Mouse (Mus musculus): ENCODE data around the gene Tbx1. TPM values are rescaled to one million over a fixed set of nuclear protein-coding genes. Genes with fewer than 3 reads are reported as not detected.
A peak's percentile ranks its signal among the peaks of the same experiment; 100 is the strongest.

Tbx1 gene
- polyA plus RNA-seq, 1 experiment from 2014 or later, result 3.8 TPM

DNA sequence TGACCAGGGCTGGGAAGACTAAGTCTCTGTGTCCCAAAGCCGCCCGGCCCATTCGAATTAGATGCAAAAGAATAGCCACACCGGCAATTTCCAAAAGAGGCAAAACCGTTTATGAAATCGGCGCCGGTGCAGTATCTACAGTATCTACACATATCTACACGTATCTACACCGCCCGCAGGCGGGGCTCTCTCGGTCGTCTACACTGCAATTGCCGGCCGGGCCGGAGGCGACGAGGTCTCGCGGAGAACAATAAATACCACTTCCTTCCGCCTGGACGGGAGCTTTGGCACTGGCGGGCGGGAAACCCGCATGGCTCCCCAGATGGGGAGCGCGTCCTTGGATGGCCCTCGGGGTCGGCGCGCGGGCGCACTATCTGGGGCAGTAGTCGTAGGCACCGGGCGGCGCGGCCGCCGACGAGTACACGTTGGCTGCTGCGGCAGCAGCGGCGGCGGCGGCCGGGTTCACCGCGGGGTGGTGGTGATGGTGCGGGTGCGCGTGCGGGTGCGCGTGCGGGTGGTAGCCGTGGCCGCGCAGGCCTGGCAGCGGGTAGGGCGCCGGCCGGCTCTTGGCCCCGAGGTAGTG lies 8.8 kb downstream of the Tbx1 start:
- Histone ChIP-seq H3K9me3 (ENCODE audit: control insufficient read depth, low read length) (no peaks in the 10 kb centered on the region), H3K36me3 (ENCODE audit: control insufficient read depth, insufficient read depth, low read length) (no peaks in the 10 kb centered on the region), H3K4me3 (ENCODE audit: low read depth, low read length) (peak overlapping the region; percentile 28), H3K27ac (ENCODE audit: low read depth, low read length) (no peak overlapping the region), H3K27me3 (ENCODE audit: control insufficient read depth, insufficient read depth, low read length) (peaks cover 78% of the 10 kb centered on the region), H3K4me1 (ENCODE audit: control insufficient read depth, insufficient read depth, low read length) (peaks cover 15% of the 10 kb centered on the region), H3K4me2 (ENCODE audit: low read depth) (peak overlapping the region; percentile 34), H3K9ac (ENCODE audit: low read length) (peak overlapping the region; percentile 23; the same call in 1 of the 2 replicates)
- ATAC-seq (ENCODE audit: insufficient read depth, low FRiP score, low TSS enrichment), result no peak
- peak; percentile 49 for DNase-seq (ENCODE audit: low spot score)
- whole genome bisulfite sequencing, result under 1% methylated on average over 57 of the region's 66 CpGs

DNA sequence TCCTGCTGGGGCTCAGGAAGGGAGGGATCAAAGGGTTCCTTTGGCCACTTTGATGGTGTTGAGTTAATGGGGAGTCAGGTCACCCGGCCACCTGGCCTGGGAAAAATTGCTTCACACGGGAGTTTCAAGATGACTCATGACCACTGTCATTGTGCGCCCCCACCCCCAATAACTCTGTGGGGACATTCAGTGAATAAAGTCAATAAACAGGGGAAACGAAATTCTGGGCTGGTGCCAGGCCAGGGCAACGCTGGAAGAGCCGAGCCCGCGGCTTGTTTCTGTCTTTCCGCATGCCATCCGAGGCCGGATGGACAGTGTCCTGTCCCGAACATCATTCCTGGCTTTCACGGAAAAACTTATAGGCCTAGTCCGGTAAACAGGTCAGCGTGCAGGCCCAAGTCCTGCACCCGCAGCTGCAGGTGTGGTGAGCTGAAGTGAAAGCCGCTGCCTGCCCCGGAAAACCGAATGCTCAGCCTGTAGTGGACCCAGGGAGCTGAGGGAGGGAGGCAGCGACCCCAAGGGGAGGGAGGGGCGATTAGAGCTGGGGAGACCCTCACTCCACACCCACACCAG lies 9.3 kb downstream of the Tbx1 start:
- no peak for ATAC-seq (ENCODE audit: insufficient read depth, low FRiP score, low TSS enrichment)
- H3K27ac ChIP-seq (ENCODE audit: low read depth, low read length), result no peak overlapping the region
- H3K4me3 ChIP-seq (ENCODE audit: low read depth, low read length), result peak overlapping the region; percentile 28
- peaks cover 72% of the 10 kb centered on the region for H3K27me3 ChIP-seq (ENCODE audit: control insufficient read depth, insufficient read depth, low read length)
- H3K36me3 ChIP-seq (ENCODE audit: control insufficient read depth, insufficient read depth, low read length), result no peaks in the 10 kb centered on the region
- peaks cover 9% of the 10 kb centered on the region for H3K4me1 ChIP-seq (ENCODE audit: control insufficient read depth, insufficient read depth, low read length)
- no peak for DNase-seq (ENCODE audit: low spot score)
- H3K9me3 ChIP-seq (ENCODE audit: control insufficient read depth, low read length), result no peaks in the 10 kb centered on the region
- H3K4me2 ChIP-seq (ENCODE audit: low read depth), result no peak overlapping the region; the same call in 1 of the 2 replicates
- WGBS, result 2% methylated on average over 21 of the region's 21 CpGs
- no peak overlapping the region for H3K9ac ChIP-seq (ENCODE audit: low read length)

DNA sequence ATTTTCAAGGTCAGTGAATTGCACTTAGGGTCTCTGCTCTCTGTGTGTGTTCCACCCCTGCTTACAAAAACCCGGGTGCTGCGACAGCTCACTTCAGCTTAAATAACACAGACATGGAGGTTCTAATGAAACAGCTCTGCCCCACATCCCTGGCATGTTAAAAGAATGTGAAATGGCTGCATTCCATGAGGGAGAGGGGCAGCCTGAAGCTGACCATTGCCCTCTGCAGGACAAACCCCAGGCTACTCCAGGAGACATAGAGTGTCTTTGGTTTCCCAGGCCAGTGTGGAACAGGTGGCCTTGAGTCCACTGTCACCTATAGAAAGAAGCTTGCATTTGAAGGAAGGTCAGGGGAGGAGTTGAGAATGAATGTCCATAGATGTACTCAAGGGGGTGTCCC lies 10.1 kb downstream of the Tbx1 start:
- WGBS, result 11% methylated on average over 2 of the region's 2 CpGs

DNA sequence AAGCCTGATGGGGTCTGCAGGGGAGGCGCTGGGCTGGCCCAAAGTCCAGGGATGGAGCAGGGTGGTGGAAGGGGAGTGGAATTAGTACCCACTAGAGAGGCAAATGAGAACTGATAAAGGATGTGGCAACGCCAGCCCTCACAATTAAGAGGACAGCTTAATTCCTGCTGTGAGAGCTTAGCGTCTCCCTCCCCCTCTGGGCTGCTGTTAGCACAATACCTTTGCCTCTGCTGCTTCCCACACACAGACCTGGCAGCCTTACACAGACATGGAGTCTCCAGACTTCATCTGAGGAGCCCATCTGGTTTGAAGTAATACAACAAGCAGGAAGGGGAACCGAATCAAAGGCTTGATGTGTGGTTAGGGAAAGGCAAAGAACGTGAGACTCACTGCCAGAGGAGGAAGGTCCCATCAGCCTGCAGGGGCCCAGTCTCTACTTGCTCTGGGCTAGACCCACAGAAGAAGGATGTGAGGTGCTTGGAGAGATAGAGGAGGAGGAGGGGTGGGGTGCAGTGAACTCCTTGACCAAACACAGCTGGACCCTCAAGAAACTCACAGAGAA lies 12.8 kb downstream of the Tbx1 start:
- no peak overlapping the region for H3K9ac ChIP-seq (ENCODE audit: low read length)
- 18% methylated on average over 5 of the region's 5 CpGs for WGBS

More for the DNA sequence above, 10.1 kb downstream of the Tbx1 start:
- no peak overlapping the region for H3K27ac ChIP-seq (ENCODE audit: low read depth, low read length)
- no peaks in the 10 kb centered on the region for H3K9me3 ChIP-seq (ENCODE audit: control insufficient read depth, low read length)
- H3K4me1 ChIP-seq (ENCODE audit: control insufficient read depth, insufficient read depth, low read length), result peaks cover 8% of the 10 kb centered on the region
- no peaks in the 10 kb centered on the region for H3K36me3 ChIP-seq (ENCODE audit: control insufficient read depth, insufficient read depth, low read length)
- DNase-seq (ENCODE audit: low spot score), result no peak
- H3K27me3 ChIP-seq (ENCODE audit: control insufficient read depth, insufficient read depth, low read length), result peaks cover 65% of the 10 kb centered on the region
- ATAC-seq (ENCODE audit: insufficient read depth, low FRiP score, low TSS enrichment), result no peak
- H3K4me2 ChIP-seq (ENCODE audit: low read depth), result no peak overlapping the region
- no peak overlapping the region for H3K4me3 ChIP-seq (ENCODE audit: low read depth, low read length)
- no peak overlapping the region for H3K9ac ChIP-seq (ENCODE audit: low read length)

DNA sequence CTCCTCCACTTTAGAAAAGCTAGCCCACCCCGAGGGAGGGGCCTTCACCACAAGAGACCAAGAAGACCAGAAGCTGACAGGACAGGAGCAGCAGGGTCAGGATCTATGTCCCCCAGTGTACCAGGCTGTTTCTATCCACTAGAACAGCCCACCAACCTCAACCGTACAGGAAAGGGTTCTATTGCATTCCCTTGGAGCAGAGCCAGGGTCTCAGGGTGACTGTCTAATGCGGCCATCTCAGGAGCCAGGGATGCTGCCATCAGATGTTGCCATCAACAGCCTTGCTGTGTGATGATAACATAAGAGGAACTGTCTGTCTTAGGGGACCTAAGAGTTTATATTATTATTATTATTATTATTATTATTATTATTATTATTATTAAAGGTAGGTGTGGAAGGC lies 13.4 kb downstream of the Tbx1 start:
- H3K9me3 ChIP-seq (ENCODE audit: control insufficient read depth, low read length), result no peaks in the 10 kb centered on the region
- H3K4me3 ChIP-seq (ENCODE audit: low read depth, low read length), result no peak overlapping the region
- no peak overlapping the region for H3K27ac ChIP-seq (ENCODE audit: low read depth, low read length)
- DNase-seq (ENCODE audit: low spot score), result no peak
- H3K36me3 ChIP-seq (ENCODE audit: control insufficient read depth, insufficient read depth, low read length), result no peaks in the 10 kb centered on the region
- 60% methylated on average over 3 of the region's 3 CpGs for WGBS
- H3K9ac ChIP-seq (ENCODE audit: low read length), result no peak overlapping the region
- H3K4me2 ChIP-seq (ENCODE audit: low read depth), result no peak overlapping the region
- no peak for ATAC-seq (ENCODE audit: insufficient read depth, low FRiP score, low TSS enrichment)
- peaks cover 32% of the 10 kb centered on the region for H3K27me3 ChIP-seq (ENCODE audit: control insufficient read depth, insufficient read depth, low read length)
- peaks cover 8% of the 10 kb centered on the region for H3K4me1 ChIP-seq (ENCODE audit: control insufficient read depth, insufficient read depth, low read length)

More for the DNA sequence above, 12.8 kb downstream of the Tbx1 start:
- Histone ChIP-seq H3K4me3 (ENCODE audit: low read depth, low read length) (no peak overlapping the region), H3K27me3 (ENCODE audit: control insufficient read depth, insufficient read depth, low read length) (peaks cover 38% of the 10 kb centered on the region), H3K27ac (ENCODE audit: low read depth, low read length) (no peak overlapping the region), H3K4me2 (ENCODE audit: low read depth) (no peak overlapping the region), H3K9me3 (ENCODE audit: control insufficient read depth, low read length) (no peaks in the 10 kb centered on the region), H3K36me3 (ENCODE audit: control insufficient read depth, insufficient read depth, low read length) (no peaks in the 10 kb centered on the region), H3K4me1 (ENCODE audit: control insufficient read depth, insufficient read depth, low read length) (peaks cover 8% of the 10 kb centered on the region)
- ATAC-seq (ENCODE audit: insufficient read depth, low FRiP score, low TSS enrichment) (no peak), DNase-seq (ENCODE audit: low spot score) (no peak)

DNA sequence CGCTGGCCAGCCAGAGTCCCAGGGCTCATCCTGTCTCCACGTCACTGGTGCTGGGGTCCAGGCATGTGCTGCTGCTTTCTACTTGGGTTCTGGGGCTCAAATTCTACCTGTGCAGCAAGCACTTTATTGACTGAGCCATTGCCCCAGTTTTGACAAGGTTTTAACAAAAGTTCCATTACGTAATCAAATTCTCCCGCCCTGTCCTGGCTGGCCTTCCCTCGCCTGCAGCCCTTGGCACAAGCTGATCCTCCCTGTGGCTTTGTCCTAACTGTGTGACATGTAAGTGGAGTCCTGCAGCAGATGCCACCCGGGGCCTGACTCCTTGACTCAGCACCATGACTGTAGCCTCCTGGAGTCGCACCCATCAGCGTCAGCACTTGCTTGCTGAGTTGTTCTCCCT lies 16.3 kb downstream of the Tbx1 start:
- Histone ChIP-seq H3K9me3 (ENCODE audit: control insufficient read depth, low read length) (no peaks in the 10 kb centered on the region), H3K9ac (ENCODE audit: low read length) (no peak overlapping the region), H3K27ac (ENCODE audit: low read depth, low read length) (no peak overlapping the region), H3K27me3 (ENCODE audit: control insufficient read depth, insufficient read depth, low read length) (peaks cover 3% of the 10 kb centered on the region), H3K4me2 (ENCODE audit: low read depth) (no peak overlapping the region), H3K4me3 (ENCODE audit: low read depth, low read length) (no peak overlapping the region), H3K4me1 (ENCODE audit: control insufficient read depth, insufficient read depth, low read length) (no peaks in the 10 kb centered on the region), H3K36me3 (ENCODE audit: control insufficient read depth, insufficient read depth, low read length) (no peaks in the 10 kb centered on the region)
- DNase-seq (ENCODE audit: low spot score), result no peak
- ATAC-seq (ENCODE audit: insufficient read depth, low FRiP score, low TSS enrichment), result no peak
- 83% methylated on average over 8 of the region's 8 CpGs for WGBS

DNA sequence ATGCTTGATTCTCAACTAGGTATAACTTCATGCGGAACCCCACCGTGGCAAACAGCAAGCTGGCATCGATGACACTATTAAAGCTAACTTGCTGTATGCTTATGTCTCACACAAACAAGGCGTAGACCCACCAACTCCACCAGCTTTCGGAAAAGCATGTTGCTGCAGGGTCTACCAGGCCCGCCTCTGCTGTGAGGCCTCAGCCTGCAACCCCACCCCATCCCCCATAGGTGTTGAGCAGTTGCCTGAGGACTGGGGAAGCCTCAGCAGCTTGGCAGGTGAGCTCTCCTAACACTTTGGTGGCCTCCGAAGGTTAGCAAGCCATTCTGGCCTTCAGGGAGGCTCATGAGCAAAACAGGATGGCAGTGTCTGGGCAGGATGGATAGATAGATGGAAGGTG lies 21.9 kb downstream of the Tbx1 start:
- no peak overlapping the region for H3K9ac ChIP-seq (ENCODE audit: low read length)
- no peaks in the 10 kb centered on the region for H3K36me3 ChIP-seq (ENCODE audit: control insufficient read depth, insufficient read depth, low read length)
- H3K27me3 ChIP-seq (ENCODE audit: control insufficient read depth, insufficient read depth, low read length), result no peaks in the 10 kb centered on the region
- 77% methylated on average over 7 of the region's 7 CpGs for WGBS
- ATAC-seq (ENCODE audit: insufficient read depth, low FRiP score, low TSS enrichment), result no peak
- H3K4me3 ChIP-seq (ENCODE audit: low read depth, low read length), result no peak overlapping the region
- H3K4me2 ChIP-seq (ENCODE audit: low read depth), result no peak overlapping the region
- H3K4me1 ChIP-seq (ENCODE audit: control insufficient read depth, insufficient read depth, low read length), result no peaks in the 10 kb centered on the region
- no peak for DNase-seq (ENCODE audit: low spot score)
- no peaks in the 10 kb centered on the region for H3K9me3 ChIP-seq (ENCODE audit: control insufficient read depth, low read length)
- H3K27ac ChIP-seq (ENCODE audit: low read depth, low read length), result no peak overlapping the region

DNA sequence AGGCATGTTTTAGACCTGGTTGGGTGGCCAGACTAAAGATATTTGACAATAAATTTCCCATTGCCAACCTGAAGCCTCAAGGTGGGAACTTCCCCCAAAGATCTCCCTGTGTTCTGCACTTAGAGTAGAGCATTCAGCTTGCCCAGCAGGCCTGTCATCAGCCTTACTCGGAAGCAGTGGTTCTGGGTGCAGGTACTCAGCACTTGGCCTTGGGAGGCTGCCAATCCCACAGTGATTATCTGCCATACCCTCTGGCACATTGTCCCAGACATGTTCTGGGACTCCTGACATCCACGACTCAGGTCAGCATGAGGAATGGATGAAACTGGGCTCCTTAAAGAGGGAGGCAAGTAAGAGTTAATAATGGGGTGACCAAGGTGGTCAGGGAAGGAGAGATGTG lies 26.0 kb downstream of the Tbx1 start:
- H3K27ac ChIP-seq (ENCODE audit: low read depth, low read length), result no peak overlapping the region
- ATAC-seq (ENCODE audit: insufficient read depth, low FRiP score, low TSS enrichment) (no peak), DNase-seq (ENCODE audit: low spot score) (no peak)
- H3K4me2 ChIP-seq (ENCODE audit: low read depth), result no peak overlapping the region
- H3K27me3 ChIP-seq (ENCODE audit: control insufficient read depth, insufficient read depth, low read length), result no peaks in the 10 kb centered on the region
- no peaks in the 10 kb centered on the region for H3K36me3 ChIP-seq (ENCODE audit: control insufficient read depth, insufficient read depth, low read length)
- no peak overlapping the region for H3K4me3 ChIP-seq (ENCODE audit: low read depth, low read length)
- no peak overlapping the region for H3K9ac ChIP-seq (ENCODE audit: low read length)
- no peaks in the 10 kb centered on the region for H3K9me3 ChIP-seq (ENCODE audit: control insufficient read depth, low read length)
- 81% methylated on average over 2 of the region's 2 CpGs for WGBS
- H3K4me1 ChIP-seq (ENCODE audit: control insufficient read depth, insufficient read depth, low read length), result no peaks in the 10 kb centered on the region

DNA sequence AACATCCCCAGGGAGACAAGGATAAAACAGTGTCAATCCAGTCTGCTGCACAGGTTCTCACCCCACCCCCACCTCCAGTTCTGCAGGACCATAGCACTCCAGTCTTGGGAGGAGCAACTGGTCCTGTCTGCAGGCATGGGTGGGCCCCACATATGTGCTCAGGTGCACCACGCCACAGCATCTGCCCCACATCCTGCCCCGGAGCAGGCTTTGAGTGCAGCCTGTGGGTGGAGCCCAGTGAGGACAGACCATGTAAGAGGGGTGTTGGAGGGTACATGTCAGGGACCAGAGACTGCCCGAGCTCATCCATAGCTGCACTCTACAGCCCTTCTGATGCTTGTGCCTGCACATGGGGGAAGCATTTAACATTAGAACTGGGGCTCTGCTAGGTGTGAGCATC lies 34.0 kb downstream of the Tbx1 start:
- Histone ChIP-seq H3K9ac (ENCODE audit: low read length) (no peak overlapping the region), H3K4me3 (ENCODE audit: low read depth, low read length) (no peak overlapping the region), H3K27ac (ENCODE audit: low read depth, low read length) (no peak overlapping the region), H3K4me1 (ENCODE audit: control insufficient read depth, insufficient read depth, low read length) (peaks cover 17% of the 10 kb centered on the region), H3K36me3 (ENCODE audit: control insufficient read depth, insufficient read depth, low read length) (no peaks in the 10 kb centered on the region), H3K27me3 (ENCODE audit: control insufficient read depth, insufficient read depth, low read length) (no peaks in the 10 kb centered on the region), H3K9me3 (ENCODE audit: control insufficient read depth, low read length) (no peaks in the 10 kb centered on the region), H3K4me2 (ENCODE audit: low read depth) (no peak overlapping the region)
- ATAC-seq (ENCODE audit: insufficient read depth, low FRiP score, low TSS enrichment) (no peak), DNase-seq (ENCODE audit: low spot score) (no peak)
- WGBS, result 70% methylated on average over 3 of the region's 3 CpGs

Data from neural tube, embryonic 11.5 days (tissue).